Mouse (Mus musculus): ENCODE data around the gene Rnaseh2a. TPM values are rescaled to one million over a fixed set of nuclear protein-coding genes. Genes with fewer than 3 reads are reported as not detected.

Rnaseh2a gene
- polyA plus RNA-seq, 1 experiment: 27.9 TPM

DNA sequence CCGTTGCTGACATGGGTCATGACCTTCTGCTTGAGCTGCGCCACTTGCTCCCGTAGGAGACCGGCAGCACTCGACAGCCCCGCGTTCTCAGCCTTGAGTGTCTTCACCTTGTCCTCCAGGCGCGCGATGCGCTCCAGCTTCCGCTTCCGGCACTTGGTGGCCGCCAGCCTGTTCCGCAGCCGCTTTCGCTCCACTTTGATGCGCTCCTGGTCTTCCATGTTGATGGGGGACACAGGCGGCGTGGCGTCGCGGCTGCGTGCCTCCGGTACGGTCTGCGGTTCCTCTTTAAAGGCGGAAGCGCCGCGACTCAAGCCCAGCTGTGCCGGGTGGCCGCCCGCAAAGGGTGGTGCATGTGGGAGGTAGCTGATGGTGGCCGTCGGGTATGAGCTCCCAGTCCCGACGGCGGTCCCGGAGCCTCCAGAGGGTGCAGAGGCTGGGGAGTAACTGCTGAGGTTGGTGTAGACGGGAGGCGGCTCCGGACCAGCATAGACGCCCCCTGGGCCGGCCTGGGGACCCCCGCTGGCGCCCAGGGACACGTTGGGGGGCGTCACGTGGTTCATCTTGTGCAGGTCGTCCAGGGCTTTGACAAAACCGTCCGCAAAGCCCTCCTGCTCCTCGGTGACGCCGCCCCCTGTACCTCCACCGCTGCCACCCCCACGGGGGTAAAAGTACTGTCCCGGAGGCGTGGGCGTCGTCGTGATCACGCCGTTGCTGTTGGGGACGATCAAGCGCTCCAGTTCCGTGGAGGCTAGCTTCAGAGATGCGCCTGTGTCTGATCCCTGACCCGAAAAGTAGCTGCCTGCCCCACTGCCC is 8.1 kb upstream of the Rnaseh2a start:
- H3K4me1 ChIP-seq (ENCODE audit: control insufficient read depth, insufficient read depth, low read length): peaks cover 8% of the 10 kb centered on the region

DNA sequence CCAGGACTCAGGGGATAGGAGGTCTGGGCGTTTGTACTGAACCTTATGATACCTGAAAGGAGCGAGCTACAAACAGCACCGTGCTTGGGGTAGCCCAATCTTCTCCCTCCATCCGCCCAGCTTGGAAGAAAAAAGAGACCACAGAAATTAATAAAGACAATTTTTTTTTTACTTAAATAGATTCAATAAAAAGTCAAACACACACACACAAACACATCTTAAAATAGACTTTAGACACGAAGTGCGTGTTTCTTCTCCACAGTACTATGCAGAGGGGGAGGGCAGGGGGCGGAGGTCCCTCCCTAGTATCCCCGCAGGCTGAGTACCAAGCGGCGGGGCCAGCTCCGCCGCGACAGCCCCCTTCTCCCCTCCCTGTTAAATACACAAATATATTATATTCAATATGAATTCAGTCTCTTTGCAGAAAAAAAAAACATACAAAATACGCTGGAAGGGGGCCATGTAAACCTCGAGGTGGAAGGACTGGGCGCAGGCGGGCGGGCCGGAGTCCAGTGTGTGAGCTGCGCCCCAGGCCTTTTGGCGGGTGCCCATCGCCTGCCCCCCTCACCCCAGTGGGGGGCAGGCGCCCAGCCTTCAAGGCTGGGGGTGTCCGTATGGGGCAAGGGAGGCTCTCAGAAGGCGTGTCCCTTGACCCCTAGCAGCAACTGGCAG is 7.3 kb upstream of the Rnaseh2a start:
- peaks cover 8% of the 10 kb centered on the region for H3K4me1 ChIP-seq (ENCODE audit: control insufficient read depth, insufficient read depth, low read length)
- H3K27ac ChIP-seq (ENCODE audit: insufficient read depth, low read length): peak overlapping the region; percentile 90
- TF ChIP-seq POLR2A (IDR thresholded peaks at IDR 0.05; ENCODE audit: low read depth, low read length) (no peak), CTCF (IDR thresholded peaks at IDR 0.05; ENCODE audit: borderline replicate concordance, insufficient read depth, low read length) (no peak)

More for the DNA sequence above, 8.1 kb upstream of the Rnaseh2a start:
- Histone ChIP-seq H3K4me3 (ENCODE audit: insufficient read depth, low read length) (peak overlapping the region; percentile 88), H3K27ac (ENCODE audit: insufficient read depth, low read length) (peak overlapping the region; percentile 90)
- TF ChIP-seq CTCF (IDR thresholded peaks at IDR 0.05; ENCODE audit: borderline replicate concordance, insufficient read depth, low read length) (no peak), POLR2A (IDR thresholded peaks at IDR 0.05; ENCODE audit: low read depth, low read length) (peak; percentile 48)

DNA sequence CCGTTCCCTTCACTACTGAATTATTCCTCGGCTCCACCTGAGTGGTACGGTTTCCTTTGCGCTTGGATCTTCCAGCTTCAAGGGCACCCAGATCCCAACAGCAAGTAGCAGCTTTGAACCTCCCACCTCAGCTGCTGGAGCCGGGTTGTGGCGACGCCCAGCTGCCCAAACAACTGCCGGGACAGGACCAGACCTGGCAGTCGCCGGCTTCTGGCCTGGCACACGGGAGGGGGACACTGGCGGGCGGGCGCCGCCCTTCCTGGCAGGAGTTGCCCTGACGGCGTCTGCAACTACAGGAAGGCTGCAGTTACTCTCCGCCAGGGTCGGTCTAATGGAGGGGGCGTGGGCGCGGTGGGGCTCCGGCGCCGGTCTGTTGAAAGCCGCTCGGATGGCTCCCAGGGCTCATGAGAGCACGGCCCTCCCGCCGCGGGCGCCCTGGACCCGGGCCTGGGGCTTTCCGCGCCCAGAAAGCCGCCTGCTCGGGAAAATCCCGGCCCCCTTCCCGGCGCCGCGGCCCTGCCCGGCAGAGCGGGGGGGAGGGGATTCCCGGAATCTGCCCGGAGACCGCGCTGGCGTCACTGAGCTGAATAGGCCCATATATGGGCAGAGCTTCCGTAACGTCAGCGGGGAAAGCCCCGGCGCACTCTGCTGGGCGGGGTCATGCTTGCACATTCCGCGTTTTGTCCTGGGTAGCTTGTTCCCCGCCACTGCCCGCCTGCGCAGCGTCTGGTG is 6.6 kb upstream of the Rnaseh2a start:
- Histone ChIP-seq H3K4me1 (ENCODE audit: control insufficient read depth, insufficient read depth, low read length) (peaks cover 7% of the 10 kb centered on the region), H3K4me3 (ENCODE audit: insufficient read depth, low read length) (peak overlapping the region; percentile 88), H3K27ac (ENCODE audit: insufficient read depth, low read length) (peak overlapping the region; percentile 91)
- TF ChIP-seq CTCF (IDR thresholded peaks at IDR 0.05; ENCODE audit: borderline replicate concordance, insufficient read depth, low read length) (no peak), POLR2A (IDR thresholded peaks at IDR 0.05; ENCODE audit: low read depth, low read length) (peak; percentile 90)

More for the DNA sequence above, 7.3 kb upstream of the Rnaseh2a start:
- peak overlapping the region; percentile 88 for H3K4me3 ChIP-seq (ENCODE audit: insufficient read depth, low read length)

DNA sequence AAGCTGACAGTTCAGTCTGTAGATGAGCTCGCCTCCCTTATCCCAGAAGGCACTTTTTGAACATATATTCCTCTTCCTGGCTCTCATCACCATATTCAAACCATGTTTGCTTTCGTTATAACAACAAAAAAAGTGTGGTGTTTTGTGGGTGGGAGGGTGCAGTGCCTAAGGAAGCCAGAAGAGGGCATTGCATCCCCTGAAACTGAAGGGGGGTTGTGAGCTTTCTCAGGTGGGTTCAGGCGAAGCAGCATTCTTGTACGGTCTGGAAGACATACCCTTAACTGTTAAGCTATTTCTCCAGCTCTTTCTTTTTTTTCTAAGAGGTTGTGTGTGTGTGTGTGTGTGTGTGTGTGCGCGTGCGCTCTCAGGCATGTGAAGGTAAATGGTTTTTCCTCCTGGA is 5.9 kb upstream of the Rnaseh2a start:
- peak; percentile 58; the same call in 1 of the 2 replicates for TF ChIP-seq CTCF (IDR thresholded peaks at IDR 0.05; ENCODE audit: borderline replicate concordance, insufficient read depth, low read length)
- 0 out of 2 replicates have a peak, but pooled peaks have one; percentile 36 for TF ChIP-seq POLR2A (IDR thresholded peaks at IDR 0.05; ENCODE audit: low read depth, low read length)
- H3K4me1 ChIP-seq (ENCODE audit: control insufficient read depth, insufficient read depth, low read length): peaks cover 4% of the 10 kb centered on the region; the same call in 1 of the 2 replicates
- H3K4me3 ChIP-seq (ENCODE audit: insufficient read depth, low read length): peak overlapping the region; percentile 31
- peak overlapping the region; percentile 91 for H3K27ac ChIP-seq (ENCODE audit: insufficient read depth, low read length)

DNA sequence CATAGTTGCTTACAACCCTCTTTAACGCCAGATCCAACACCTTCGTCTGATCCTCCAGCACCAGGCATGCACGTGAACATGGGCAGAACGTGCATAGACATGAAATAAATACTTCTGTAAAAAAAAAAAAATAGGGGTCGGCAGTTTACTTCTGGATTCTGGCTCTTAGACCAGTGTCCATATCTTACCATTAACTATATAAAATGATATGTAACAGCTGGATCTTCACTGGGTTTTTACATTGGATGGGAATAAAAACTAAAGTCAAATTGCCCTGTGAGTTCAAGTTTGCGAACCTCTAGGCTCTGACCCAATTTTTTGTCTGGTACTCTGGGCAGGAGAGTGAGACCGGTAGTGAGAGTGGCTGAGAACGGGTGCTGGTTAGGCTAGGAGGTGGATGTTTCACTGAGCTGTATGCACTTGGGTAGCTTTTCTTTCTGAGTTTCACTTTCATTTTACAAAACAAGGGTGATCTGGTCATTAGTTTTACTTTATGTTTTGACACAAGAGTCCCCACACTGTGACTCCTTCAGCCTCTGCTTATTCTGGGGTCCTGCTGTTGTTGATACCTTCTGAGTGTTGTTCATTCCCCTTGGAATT is 5.1 kb upstream of the Rnaseh2a start:
- Histone ChIP-seq H3K4me1 (ENCODE audit: control insufficient read depth, insufficient read depth, low read length) (peaks cover 4% of the 10 kb centered on the region; the same call in 1 of the 2 replicates), H3K4me3 (ENCODE audit: insufficient read depth, low read length) (no peak overlapping the region), H3K27ac (ENCODE audit: insufficient read depth, low read length) (peak overlapping the region; percentile 91)
- TF ChIP-seq POLR2A (IDR thresholded peaks at IDR 0.05; ENCODE audit: low read depth, low read length): no peak
- TF ChIP-seq CTCF (IDR thresholded peaks at IDR 0.05; ENCODE audit: borderline replicate concordance, insufficient read depth, low read length): no peak

DNA sequence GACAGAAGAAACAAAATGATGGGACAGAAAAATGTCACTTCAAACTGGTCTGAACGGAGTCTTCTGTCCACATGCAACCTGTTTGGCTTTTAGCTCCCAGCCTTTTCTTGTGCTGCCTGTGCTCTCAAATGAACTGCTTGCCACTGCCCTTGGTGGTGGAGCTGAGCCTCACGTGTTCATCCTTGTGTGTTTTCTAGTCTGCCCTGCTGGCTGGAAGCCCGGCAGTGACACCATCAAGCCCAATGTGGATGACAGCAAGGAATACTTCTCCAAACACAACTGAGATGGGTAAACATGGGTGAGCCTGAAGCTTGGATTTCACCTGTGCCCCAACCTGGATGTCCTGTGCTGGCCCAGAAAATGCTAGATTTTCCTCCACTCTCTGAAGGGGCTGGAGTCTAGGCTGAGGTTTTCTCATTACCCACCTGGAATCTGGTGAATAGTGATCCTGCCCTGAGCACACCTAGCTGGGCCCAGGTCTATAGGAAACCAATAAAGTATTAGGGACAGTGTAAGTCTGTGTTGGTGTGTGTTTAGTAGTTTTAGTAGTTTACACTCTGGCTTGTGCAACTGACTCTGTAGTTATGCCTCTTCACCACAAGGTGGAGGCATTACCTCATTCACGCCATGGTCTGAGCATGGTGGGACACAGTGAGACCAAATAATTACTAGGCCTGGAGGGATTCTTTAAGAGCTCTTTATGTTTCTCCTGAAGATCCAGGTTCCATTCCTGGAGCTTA is 4.4 kb upstream of the Rnaseh2a start:
- no peak overlapping the region for H3K4me3 ChIP-seq (ENCODE audit: insufficient read depth, low read length)
- H3K4me1 ChIP-seq (ENCODE audit: control insufficient read depth, insufficient read depth, low read length): peaks cover 4% of the 10 kb centered on the region; the same call in 1 of the 2 replicates
- TF ChIP-seq CTCF (IDR thresholded peaks at IDR 0.05; ENCODE audit: borderline replicate concordance, insufficient read depth, low read length): peak; percentile 81; the same call in 1 of the 2 replicates
- no peak for TF ChIP-seq POLR2A (IDR thresholded peaks at IDR 0.05; ENCODE audit: low read depth, low read length)
- H3K27ac ChIP-seq (ENCODE audit: insufficient read depth, low read length): no peak overlapping the region; the same call in 1 of the 2 replicates

DNA sequence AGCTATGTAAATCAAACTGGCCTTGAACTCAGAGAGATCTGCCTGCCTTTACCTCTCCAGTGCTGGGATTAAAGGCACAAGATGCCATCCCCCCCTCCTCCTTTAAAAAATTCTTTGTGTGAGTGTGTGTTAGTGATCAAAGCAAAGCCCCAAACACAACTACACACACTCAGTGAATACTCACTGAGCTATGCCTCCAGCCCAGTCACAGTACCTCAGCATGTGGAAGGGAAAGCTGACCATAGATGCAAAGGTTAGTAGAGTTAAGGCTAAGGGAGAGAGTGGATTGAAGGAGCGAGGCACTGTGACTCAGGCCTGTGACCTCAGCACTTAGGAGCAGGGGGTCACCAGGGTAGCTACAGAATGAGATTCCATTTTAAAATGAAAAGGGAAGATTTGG is 3.5 kb upstream of the Rnaseh2a start:
- TF ChIP-seq CTCF (IDR thresholded peaks at IDR 0.05; ENCODE audit: borderline replicate concordance, insufficient read depth, low read length): no peak
- no peak for TF ChIP-seq POLR2A (IDR thresholded peaks at IDR 0.05; ENCODE audit: low read depth, low read length)
- H3K27ac ChIP-seq (ENCODE audit: insufficient read depth, low read length): no peak overlapping the region
- peaks cover 8% of the 10 kb centered on the region; the same call in 1 of the 2 replicates for H3K4me1 ChIP-seq (ENCODE audit: control insufficient read depth, insufficient read depth, low read length)
- no peak overlapping the region for H3K4me3 ChIP-seq (ENCODE audit: insufficient read depth, low read length)

DNA sequence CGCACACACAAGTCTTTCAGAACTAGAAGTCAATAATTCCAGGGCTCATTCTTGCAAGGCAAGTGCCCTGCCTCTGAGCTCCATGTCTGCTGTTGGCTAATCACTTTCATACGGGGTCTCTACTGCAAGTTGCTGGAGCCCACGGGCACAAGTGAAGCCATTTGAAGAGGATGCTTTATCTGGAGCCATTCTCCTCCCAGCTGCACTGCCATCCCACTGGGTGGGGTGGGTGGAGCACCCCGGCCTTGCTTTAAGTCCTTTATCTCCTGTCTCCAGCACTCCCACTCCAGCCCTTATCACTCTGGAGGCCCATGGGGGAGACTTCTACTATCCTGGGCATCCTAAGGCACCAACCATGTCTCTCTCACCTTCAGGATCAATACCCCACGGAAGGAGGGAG is 1.3 kb upstream of the Rnaseh2a start:
- TF ChIP-seq POLR2A (IDR thresholded peaks at IDR 0.05; ENCODE audit: low read depth, low read length) (no peak), CTCF (IDR thresholded peaks at IDR 0.05; ENCODE audit: borderline replicate concordance, insufficient read depth, low read length) (no peak)
- Histone ChIP-seq H3K27ac (ENCODE audit: insufficient read depth, low read length) (no peak overlapping the region), H3K4me1 (ENCODE audit: control insufficient read depth, insufficient read depth, low read length) (peaks cover 12% of the 10 kb centered on the region; the same call in 1 of the 2 replicates), H3K4me3 (ENCODE audit: insufficient read depth, low read length) (peak overlapping the region; percentile 65)

All from embryonic fibroblast, embryonic 13.5 days (primary cell).